Mouse (Mus musculus): ENCODE data around the gene Gnai3.

Gnai3 gene

DNA sequence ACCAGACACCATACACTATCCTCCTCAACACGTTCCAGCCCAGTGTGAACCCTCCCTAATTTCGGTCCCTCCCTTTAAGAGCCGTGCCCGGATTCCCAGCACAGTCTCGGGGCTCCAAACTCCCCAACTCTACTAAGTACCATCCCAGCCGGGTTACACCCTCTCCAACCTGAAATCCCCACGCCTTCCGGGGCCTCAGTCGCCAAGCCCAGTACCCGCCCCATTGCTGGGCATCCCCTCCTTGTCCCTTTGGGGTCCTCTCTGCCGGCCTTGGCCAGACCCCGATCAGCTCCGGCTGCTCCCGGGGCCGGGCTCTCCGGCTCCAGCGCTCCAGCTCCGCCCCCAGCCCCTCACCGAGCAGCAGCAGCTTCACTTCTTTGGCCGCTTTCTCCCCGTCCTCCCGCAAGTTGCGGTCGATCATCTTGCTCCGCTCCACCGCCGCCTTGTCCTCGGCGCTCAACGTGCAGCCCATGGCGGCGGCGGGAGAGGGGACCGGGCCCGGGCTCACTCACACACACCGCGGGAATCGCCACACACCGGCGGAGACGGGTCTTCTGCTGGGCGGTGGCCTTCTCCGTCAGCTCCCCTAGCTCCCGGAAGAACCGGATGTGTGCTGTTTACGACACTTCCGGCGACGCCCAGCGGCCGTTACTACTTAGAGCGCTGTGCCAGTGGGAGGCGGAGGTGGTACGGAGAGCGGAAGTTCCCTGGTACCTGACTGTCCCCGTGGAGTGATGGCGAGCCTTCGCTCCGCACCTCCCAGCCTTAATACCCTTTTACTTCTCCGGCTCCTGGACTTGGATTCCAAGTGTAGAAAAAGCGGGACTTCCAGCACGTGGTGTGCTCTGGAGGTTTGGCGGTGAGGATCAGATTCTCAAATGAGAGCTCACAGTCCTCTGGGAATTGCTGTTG lies at the start of gene Gnai3:
Gene Gnai3, minus strand, starts transcription at position 613 of the 912 bp plus-strand sequence.
- DNase-seq (ENCODE audit: low spot score) = peak; percentile 95

- no peak for DNase-seq (ENCODE audit: low spot score)
These were observed 49.3 kb upstream of the Gnai3 start for GRCm38 (mm10) chr3:108195287-108195686.

GRCm38 (mm10) chr3:108193686-108194085 lies 47.7 kb upstream of the Gnai3 start:
- DNase-seq (ENCODE audit: low spot score) = no peak

GRCm38 (mm10) chr3:108189897-108190296 lies 44.0 kb upstream of the Gnai3 start:
- no peak for DNase-seq (ENCODE audit: low spot score)

GRCm38 (mm10) chr3:108188716-108189490 lies 43.0 kb upstream of the Gnai3 start:
- DNase-seq (ENCODE audit: low spot score) = no peak

GRCm38 (mm10) chr3:108187111-108187795 lies 41.3 kb upstream of the Gnai3 start:
- no peak for DNase-seq (ENCODE audit: low spot score)

DNA sequence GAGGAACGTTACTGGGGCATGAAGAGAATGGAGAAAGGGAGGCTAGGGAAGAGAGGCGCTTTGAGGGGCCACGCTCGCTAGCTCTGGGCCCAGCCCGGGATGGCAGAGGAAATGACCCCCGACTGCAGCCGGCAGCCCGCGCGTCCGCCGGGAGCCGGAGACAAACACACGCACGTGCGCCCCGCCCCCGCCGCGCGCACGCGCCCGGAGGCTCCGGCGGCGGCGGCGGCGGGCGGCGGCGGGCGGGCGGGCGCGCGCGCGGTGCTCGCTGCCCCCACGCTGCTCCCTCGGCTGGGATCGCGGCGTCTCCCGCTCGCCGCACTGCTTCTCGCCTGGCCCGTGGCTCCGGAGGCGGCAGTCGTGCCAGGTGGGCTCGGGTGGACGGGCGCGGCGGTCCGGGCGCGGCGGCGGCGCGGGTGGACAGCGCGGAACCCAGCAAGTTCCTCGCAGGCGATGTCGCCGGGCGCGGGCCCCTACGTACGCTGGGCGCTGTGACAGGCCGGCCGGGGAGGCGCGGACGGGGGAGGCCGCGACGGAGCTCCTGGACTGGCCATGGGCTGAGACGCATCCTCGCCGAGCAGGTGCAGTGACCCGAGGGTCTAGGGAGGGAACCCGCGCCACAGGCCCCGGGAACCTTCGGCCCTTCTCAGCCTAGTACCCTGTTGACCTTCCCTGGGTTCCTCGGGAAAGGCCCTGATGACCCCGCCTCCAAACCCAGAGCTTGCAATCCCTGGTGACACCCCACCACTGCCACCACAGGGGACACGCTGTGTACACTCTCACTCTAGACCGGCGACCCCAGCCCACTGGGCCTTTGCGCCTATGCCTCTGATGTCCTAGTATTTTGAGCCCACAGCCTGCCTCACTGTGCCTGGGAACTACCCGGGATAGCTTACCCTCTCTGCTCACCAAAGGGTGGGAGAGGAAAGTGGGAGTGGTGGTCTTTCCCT lies 40.4 kb upstream of the Gnai3 start, which contains the start of gene Amigo1:
Gene Amigo1, plus strand, starts transcription at position 238 of the 950 bp plus-strand sequence.
- DNase-seq (ENCODE audit: low spot score) = peak; percentile 34

GRCm38 (mm10) chr3:108185460-108186097 lies 39.6 kb upstream of the Gnai3 start:
- DNase-seq (ENCODE audit: low spot score) = no peak

DNA sequence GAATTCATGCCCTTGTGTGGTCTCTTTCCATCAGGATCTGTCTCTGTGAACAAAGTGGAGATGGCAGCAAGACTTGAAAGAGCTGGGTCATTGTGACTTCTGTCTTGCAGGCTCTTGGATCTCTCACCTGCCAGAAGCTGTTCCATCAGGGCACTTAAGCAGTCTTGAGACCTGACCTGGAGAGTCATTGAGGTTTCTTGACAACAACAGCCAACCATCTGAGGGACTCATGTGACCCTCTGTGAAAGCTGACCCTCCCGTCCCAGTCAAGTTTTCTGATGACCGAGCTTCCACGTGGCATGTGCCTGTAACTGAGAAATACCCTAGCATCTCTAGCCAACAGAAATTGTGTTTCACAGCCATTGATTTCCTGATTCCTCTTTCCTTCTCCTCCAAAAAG lies 38.8 kb upstream of the Gnai3 start:
- peak; percentile 78 for DNase-seq (ENCODE audit: low spot score)

DNA sequence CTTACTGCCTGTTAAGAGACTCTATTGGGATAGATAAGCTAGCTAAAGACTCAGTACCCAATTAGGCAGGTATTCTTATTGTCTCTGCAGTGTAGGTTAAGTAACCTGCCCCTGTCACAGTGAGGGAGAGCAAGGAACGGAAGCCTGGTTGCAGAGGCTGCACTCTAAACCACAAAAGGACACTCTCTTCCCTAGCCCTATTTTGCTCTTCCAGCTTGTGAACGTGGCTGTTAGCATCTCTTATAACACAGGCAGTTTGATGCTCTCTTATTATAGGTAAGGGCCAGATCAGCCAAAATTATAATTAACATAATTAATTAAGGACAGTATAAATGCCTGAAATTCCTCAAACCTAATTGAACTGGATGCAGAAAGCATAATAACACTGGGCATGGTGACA lies 34.6 kb upstream of the Gnai3 start:
- DNase-seq (ENCODE audit: low spot score) = no peak

DNA sequence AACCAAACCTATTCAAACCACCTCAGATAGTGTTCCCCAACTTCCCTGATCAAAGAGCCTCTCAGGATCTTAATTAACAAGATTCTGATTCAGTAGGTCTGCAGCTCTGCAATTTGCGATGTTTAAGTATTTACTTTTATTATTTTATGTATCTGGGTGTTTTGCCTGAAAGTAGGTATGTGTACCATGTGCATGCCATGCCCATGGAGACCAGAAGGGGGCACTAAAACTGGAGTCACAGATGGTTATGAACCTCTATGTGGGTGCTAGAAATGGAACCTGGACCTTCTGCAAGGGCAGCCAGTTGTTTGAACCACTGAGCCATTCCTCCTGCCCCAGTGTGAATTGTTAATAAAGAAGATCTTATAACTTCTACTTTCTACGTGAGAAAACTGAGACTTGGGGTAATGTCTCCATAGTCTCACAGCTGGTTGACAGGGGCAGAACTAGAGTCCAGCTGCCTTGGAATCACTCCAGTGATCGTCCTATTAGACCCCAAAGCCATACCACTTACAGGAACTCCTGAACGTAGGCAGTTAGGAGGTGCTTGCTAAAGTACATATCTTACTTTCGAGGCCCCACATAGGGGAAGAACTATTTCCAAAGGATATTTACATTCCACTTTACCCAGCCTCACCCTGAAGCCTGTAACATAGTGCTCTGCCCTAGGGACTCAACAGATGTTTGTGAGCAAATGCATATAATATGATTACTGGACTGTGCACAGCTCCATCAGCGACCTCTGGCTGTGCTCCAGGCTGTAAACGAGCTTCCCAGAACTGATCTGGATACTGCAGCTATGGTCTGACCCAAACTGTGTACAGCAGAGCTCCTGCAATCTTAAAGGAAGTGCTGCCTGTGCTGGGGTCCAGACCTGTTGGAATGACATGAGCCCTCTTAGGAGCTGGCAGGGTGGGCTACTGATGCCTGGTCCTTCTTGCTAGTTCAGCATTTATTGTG lies 33.1 kb upstream of the Gnai3 start:
- no peak for DNase-seq (ENCODE audit: low spot score)

- no peak for DNase-seq (ENCODE audit: low spot score)
These were observed 29.0 kb upstream of the Gnai3 start for GRCm38 (mm10) chr3:108174672-108175531.

- DNase-seq (ENCODE audit: low spot score) = no peak
These were observed 23.3 kb upstream of the Gnai3 start for GRCm38 (mm10) chr3:108169199-108169598.

DNA sequence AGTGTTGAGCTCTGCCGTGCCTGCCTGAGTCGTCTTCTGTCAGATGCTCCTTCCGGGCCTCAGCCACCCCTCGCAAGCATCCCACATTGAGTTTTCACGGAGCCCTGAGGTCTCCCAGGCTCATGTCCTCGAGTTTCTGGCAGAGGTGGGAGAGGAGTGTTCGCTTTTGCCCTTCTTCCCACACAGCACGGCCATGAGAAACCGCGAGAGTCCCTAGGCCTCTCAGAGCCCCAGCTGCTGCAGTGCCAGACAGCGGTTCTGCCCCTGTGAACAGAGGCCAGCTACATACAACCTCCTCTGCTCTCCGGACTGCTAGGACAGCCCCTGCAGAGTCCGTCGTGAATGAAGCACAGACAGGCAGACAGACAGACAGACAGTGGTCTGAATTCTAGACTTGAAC lies 21.6 kb upstream of the Gnai3 start:
- no peak for DNase-seq (ENCODE audit: low spot score)

GRCm38 (mm10) chr3:108166486-108167211 lies 20.7 kb upstream of the Gnai3 start:
- DNase-seq (ENCODE audit: low spot score) = peak; percentile 29

DNA sequence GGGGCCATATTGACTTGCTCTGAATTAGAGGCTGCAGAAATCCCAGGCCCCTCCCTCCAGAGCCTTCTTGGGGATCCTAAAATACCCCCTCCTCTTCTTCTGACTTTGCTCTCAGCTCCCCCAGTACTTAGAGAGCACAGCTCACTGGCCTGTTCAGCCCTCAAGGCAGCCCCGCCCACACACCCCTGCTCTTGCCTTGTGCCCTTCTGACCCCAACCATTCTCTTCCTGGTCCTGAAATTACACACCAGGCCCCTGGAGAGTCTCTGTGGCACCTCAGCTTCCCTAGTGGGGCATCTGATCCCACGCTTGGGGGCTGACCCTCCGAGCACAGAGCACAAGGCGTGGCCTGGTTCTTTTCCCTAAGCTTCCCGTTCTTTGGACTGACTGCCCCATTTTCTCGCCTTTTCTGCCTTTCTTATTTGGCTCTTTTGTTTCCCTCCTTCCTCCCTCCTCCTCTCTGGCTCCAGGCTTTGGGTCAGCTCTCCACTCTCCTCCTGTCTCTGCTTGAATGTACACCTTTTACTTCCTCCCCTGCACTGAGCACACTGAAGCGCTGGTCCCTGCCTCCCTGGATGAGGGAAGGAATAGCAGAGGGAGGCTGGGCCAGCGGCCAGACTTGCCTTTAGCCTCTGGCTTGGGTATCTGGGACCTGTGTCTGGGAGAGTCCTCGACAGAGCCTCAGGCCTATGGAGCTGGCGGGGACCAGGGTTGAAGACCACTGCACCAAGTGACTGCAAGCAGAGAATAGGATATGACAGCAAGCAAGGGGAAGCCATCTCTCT lies 19.8 kb upstream of the Gnai3 start:
- no peak for DNase-seq (ENCODE audit: low spot score)

- peak; percentile 79 for DNase-seq (ENCODE audit: low spot score)
These were observed 18.9 kb upstream of the Gnai3 start for GRCm38 (mm10) chr3:108164807-108165206.

All from lung, postnatal 25 days (tissue).